Mouse (Mus musculus) CH12.LX (cell line): ENCODE data around the gene Zfp386. TPM values are rescaled to one million over a fixed set of nuclear protein-coding genes. Genes with fewer than 3 reads are reported as not detected.
"Not testable (repeated sequence)": the region's sequence is repeated elsewhere in the genome, so short reads cannot be mapped to it uniquely, and the experiment has no call there.

Source experiments
- DNase-seq: peaks from one replicate; pipeline ENCODE4 v3.0.0-alpha.2; 2013; ENCODE audit errors: extremely low read depth
- H3K27ac ChIP-seq: 2 replicates; pipeline ENCODE4 v1.5.1; 2012; ENCODE audit warnings: low read depth, mild to moderate bottlenecking, control low read depth, moderate library complexity; ENCODE audit not compliant: insufficient read depth
- H3K27me3 ChIP-seq: replicated peaks from 2 replicates; pipeline ENCODE3; 2012; ENCODE audit warnings: inconsistent platforms
- H3K36me3 ChIP-seq, 2 experiments: replicated peaks in 1 of 2; 2 replicates each; pipeline versions ENCODE3 to v1.6.1; 2012; ENCODE audit warnings: inconsistent platforms in 1 of 2, low read length in 1 of 2, mild to moderate bottlenecking in 1 of 2, mixed read lengths in 1 of 2, moderate library complexity in 1 of 2; ENCODE audit not compliant: control insufficient read depth in 1 of 2, insufficient read depth in 1 of 2
- H3K4me1 ChIP-seq, 2 experiments: 2 replicates each; pipeline ENCODE4 v1.6.1; 2012; ENCODE audit warnings: inconsistent platforms in 1 of 2, moderate library complexity in 1 of 2; ENCODE audit not compliant: insufficient read depth in 2 of 2, control insufficient read depth in 1 of 2
- H3K4me2 ChIP-seq: 2 replicates; pipeline ENCODE4 v1.6.1; 2012; ENCODE audit warnings: low read depth, mild to moderate bottlenecking, control low read depth; ENCODE audit not compliant: poor library complexity, insufficient read depth, severe bottlenecking
- H3K4me3 ChIP-seq, 3 experiments: fragments of 150-350 bp in 1 of 3; sonication (generic) in 1 of 3; replicated peaks in 1 of 3; 2 replicates each; pipeline versions ENCODE3 to v1.5.1; 2011 to 2012; ENCODE audit warnings: low read depth in 2 of 3, low read length in 2 of 3, mild to moderate bottlenecking in 2 of 3, moderate library complexity in 2 of 3, control low read depth in 1 of 3, improper control_type of control experiment in 1 of 3, inconsistent platforms in 1 of 3, mixed read lengths in 1 of 3; ENCODE audit not compliant: poor library complexity in 1 of 3
- H3K79me2 ChIP-seq: replicated peaks from 2 replicates; pipeline ENCODE4 v1.6.1; 2012; ENCODE audit warnings: mild to moderate bottlenecking, moderate library complexity; ENCODE audit not compliant: control insufficient read depth, poor library complexity, insufficient read depth, severe bottlenecking; ENCODE audit errors: extremely low read depth
- H3K9ac ChIP-seq: 2 replicates; pipeline ENCODE4 v1.6.1; 2012; ENCODE audit warnings: low read depth, mild to moderate bottlenecking, control low read depth, moderate library complexity; ENCODE audit not compliant: insufficient read depth
- H3K9me3 ChIP-seq: replicated peaks from 2 replicates; pipeline ENCODE3; 2012; ENCODE audit warnings: low read length, inconsistent platforms, mixed read lengths
- CHD2 ChIP-seq: IDR thresholded peaks from 2 replicates; pipeline ENCODE4 v1.6.1; 2011; ENCODE audit warnings: low read length, improper control_type of control experiment
- CTCF ChIP-seq, 2 experiments: IDR thresholded peaks in 1 of 2; conservative IDR thresholded peaks in 1 of 2; 2 replicates each; pipeline ENCODE4 v1.5.1; 2011 to 2012; ENCODE audit warnings: low read depth in 2 of 2, low read length in 2 of 2, improper control_type of control experiment in 1 of 2, inconsistent platforms in 1 of 2, mild to moderate bottlenecking in 1 of 2, moderate library complexity in 1 of 2
- IRF4 ChIP-seq: IDR thresholded peaks from 2 replicates; pipeline ENCODE4 v1.6.1; 2014; ENCODE audit warnings: low read depth, mild to moderate bottlenecking, inconsistent platforms, low read length, improper control_type of control experiment
- JUN ChIP-seq: IDR thresholded peaks from 2 replicates; pipeline ENCODE4 v1.6.1; 2011; ENCODE audit warnings: low read depth, mild to moderate bottlenecking, low read length, improper control_type of control experiment, moderate library complexity; ENCODE audit not compliant: insufficient read depth
- MAFK ChIP-seq: IDR thresholded peaks from 2 replicates; pipeline ENCODE4 v1.6.1; 2011; ENCODE audit warnings: low read length, improper control_type of control experiment; ENCODE audit not compliant: insufficient replicate concordance
- RAD21 ChIP-seq: IDR thresholded peaks from 2 replicates; pipeline ENCODE4 v1.6.1; 2011; ENCODE audit warnings: low read depth, mild to moderate bottlenecking, low read length, improper control_type of control experiment, moderate library complexity
- RCOR1 ChIP-seq: conservative IDR thresholded peaks from 2 replicates; pipeline ENCODE4 v1.6.1; 2012; ENCODE audit warnings: low read depth, mild to moderate bottlenecking, inconsistent platforms, low read length, improper control_type of control experiment
- SMC3 ChIP-seq: IDR thresholded peaks from 2 replicates; pipeline ENCODE4 v1.6.1; 2011; ENCODE audit warnings: low read depth, low read length, improper control_type of control experiment
- USF2 ChIP-seq: conservative IDR thresholded peaks from 2 replicates; pipeline ENCODE4 v1.6.1; 2011; ENCODE audit warnings: low read depth, low read length, improper control_type of control experiment
- dilution Hi-C: fragments of 300-500 bp; cut with MboI; formaldehyde crosslinking; loops from 2 replicates; pipeline ENCODE4 v1.14.3; 2020; ENCODE audit warnings: low sequenced_read_pairs; ENCODE audit not compliant: extremely low pct_unique_long_range_greater_than_20kb, extremely low pct_ligation_motif_present
- in situ Hi-C: fragments of 300-500 bp; cut with MboI; formaldehyde crosslinking; loops from 3 replicates; pipeline ENCODE4 v1.14.3; 2019; ENCODE audit warnings: low sequenced_read_pairs, low pct_ligation_motif_present, low pct_unique_long_range_greater_than_20kb, mixed read lengths
- polyA plus RNA-seq: library from polyadenylated mRNA; unstranded; fragments of >175 nt; gene quantifications from 2 replicates; pipeline ENCODE4 v1.2.1, GENCODE M21; 2012; ENCODE audit warnings: low read depth; ENCODE audit not compliant: insufficient read length
- total RNA-seq, 2 experiments: library from RNA; depleted of rRNA; stranded (reverse); fragments of 300-350 nt in 1 of 2; fragments of >200 nt in 1 of 2; gene quantifications; 2 replicates each; pipeline ENCODE4 v1.2.3; 2012 to 2014

Zfp386 gene
- total and polyA plus RNA-seq, 3 experiments, result 13.9 to 41.7 (median 23.4) TPM

- dilution Hi-C loops, H3K9ac ChIP-seq, H3K4me3 ChIP-seq, H3K27me3 ChIP-seq, H3K9me3 ChIP-seq, in situ Hi-C loops, H3K79me2 ChIP-seq, H3K4me1 ChIP-seq, H3K36me3 ChIP-seq, H3K4me2 ChIP-seq, H3K27ac ChIP-seq, DNase-seq: not testable (repeated sequence)
- TF ChIP-seq RAD21 (peak; percentile 8), CTCF (conservative IDR thresholded peaks at IDR 0.05 in 1 of 2, IDR thresholded peaks at IDR 0.05 in 1 of 2; ENCODE audit: low read depth in 2 of 2, low read length in 2 of 2) (peak in 1 of 2 experiments; percentile 32; a peak in 2 of 4 replicates)
Measured at GRCm38 (mm10) chr12:116002946-116003345, 44.6 kb upstream of the Zfp386 start.

DNA sequence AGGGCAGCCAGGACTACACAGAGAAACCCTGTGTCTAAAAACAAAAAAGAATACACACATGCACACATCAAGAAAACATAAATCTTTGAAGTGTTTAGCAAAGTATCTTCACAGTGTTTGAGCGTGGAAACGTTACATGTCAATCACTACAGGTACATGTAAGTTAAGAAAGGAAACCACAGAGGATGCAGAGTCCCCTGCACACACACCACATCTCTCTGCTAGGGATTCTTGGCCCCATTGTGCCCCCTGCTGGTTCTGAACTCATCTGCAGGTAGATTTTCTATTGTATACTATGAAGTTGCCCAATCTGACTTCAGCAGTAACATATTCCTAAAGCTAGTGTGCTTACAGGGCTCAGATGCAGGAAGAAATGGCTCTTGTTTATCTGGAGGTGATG lies 36.7 kb upstream of the Zfp386 start:
- in situ Hi-C loops, result no loop called here

DNA sequence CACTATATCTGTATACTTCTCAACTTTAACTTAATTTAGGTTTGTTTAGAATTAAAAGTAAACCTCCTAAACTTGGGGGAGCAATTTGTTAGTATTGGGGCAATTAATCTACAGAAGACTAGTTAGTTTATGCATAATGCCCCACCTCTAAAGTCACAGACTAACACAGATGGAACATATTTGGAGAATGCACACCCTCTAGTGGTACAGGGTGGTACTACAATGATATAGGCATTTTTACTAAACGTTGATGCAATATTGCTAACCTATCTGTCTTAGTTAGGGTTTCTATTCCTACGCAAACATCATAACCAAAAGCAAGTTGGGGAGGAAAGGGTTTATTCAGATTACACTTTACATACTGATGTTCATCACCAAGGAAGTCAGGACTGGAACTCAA lies 19.4 kb upstream of the Zfp386 start:
- H3K4me3 ChIP-seq, result no peak overlapping the region
- H3K27me3 ChIP-seq, result peaks cover 22% of the 10 kb centered on the region
- no peak overlapping the region for H3K27ac ChIP-seq
- in situ Hi-C loops, result no loop called here
- peak; percentile 55 for TF ChIP-seq RAD21
- no peak for TF ChIP-seq RCOR1
- peak; percentile 72 to 85 for TF ChIP-seq CTCF (conservative IDR thresholded peaks at IDR 0.05 in 1 of 2, IDR thresholded peaks at IDR 0.05 in 1 of 2; ENCODE audit: low read depth in 2 of 2, low read length in 2 of 2)
- TF ChIP-seq SMC3, result peak; percentile 12; the same call in 1 of the 2 replicates
- H3K36me3 ChIP-seq, result no peaks in the 10 kb centered on the region
- peaks cover 4% of the 10 kb centered on the region for H3K9me3 ChIP-seq
- no peaks in the 10 kb centered on the region for H3K4me1 ChIP-seq
- H3K9ac ChIP-seq, result no peak overlapping the region
- DNase-seq, result peak; percentile 53
- H3K4me2 ChIP-seq, result no peak overlapping the region
- dilution Hi-C loops, result no loop called here
- no peaks in the 10 kb centered on the region for H3K79me2 ChIP-seq

More for the DNA sequence above, 36.7 kb upstream of the Zfp386 start:
- Histone ChIP-seq H3K36me3 (no peaks in the 10 kb centered on the region), H3K9me3 (no peaks in the 10 kb centered on the region), H3K27me3 (peaks cover 24% of the 10 kb centered on the region), H3K27ac (no peak overlapping the region), H3K79me2 (no peaks in the 10 kb centered on the region), H3K4me3 (no peak overlapping the region), H3K4me1 (no peaks in the 10 kb centered on the region), H3K4me2 (no peak overlapping the region), H3K9ac (no peak overlapping the region)
- DNase-seq, result peak; percentile 28
- dilution Hi-C loops, result no loop called here
- TF ChIP-seq USF2, result no peak
- no peak for TF ChIP-seq MAFK
- TF ChIP-seq SMC3, result no peak
- TF ChIP-seq CTCF (conservative IDR thresholded peaks at IDR 0.05 in 1 of 2, IDR thresholded peaks at IDR 0.05 in 1 of 2; ENCODE audit: low read depth in 2 of 2, low read length in 2 of 2), result peak; percentile 20 to 47; a peak in 2 of 4 replicates
- no peak for TF ChIP-seq CHD2
- TF ChIP-seq JUN, result no peak
- no peak for TF ChIP-seq IRF4
